Mouse (Mus musculus) heart, embryonic 13.5 days (tissue): ENCODE results near the gene Abcc5. TPM values are rescaled to one million over a fixed set of nuclear protein-coding genes. Genes with fewer than 3 reads are reported as not detected.

ENCODE experiments used
- ATAC-seq: fragments of 200-750 bp; cut with Nextera tagmentation; 2 replicates; pipeline ENCODE4 v1.8.0; 2017; ENCODE audit warnings: moderate TSS enrichment; ENCODE audit not compliant: insufficient number of reproducible peaks, low FRiP score, low TSS enrichment; ENCODE audit errors: extremely low read depth
- H3K27ac ChIP-seq: fragments of 300-500 bp; sonication (generic); replicated peaks from 2 replicates; pipeline ENCODE4 v1.5.1; 2015; ENCODE audit warnings: moderate library complexity, mild to moderate bottlenecking, inconsistent platforms
- H3K27me3 ChIP-seq: fragments of 300-500 bp; sonication (generic); replicated peaks from 2 replicates; pipeline ENCODE4 v1.6.1; 2015; ENCODE audit warnings: mild to moderate bottlenecking, inconsistent platforms
- H3K36me3 ChIP-seq: fragments of 300-500 bp; sonication (generic); 2 replicates; pipeline ENCODE4 v1.6.1; 2015; ENCODE audit warnings: mild to moderate bottlenecking, inconsistent platforms
- H3K4me1 ChIP-seq: fragments of 300-500 bp; sonication (generic); 2 replicates; pipeline ENCODE4 v1.6.1; 2015; ENCODE audit warnings: inconsistent platforms
- H3K4me2 ChIP-seq: fragments of 300-500 bp; sonication (generic); 2 replicates; pipeline ENCODE4 v1.6.1; 2015; ENCODE audit warnings: inconsistent platforms, mild to moderate bottlenecking, moderate library complexity
- H3K4me3 ChIP-seq: fragments of 300-500 bp; sonication (generic); 2 replicates; pipeline ENCODE4 v1.5.1; 2015; ENCODE audit warnings: moderate library complexity, mild to moderate bottlenecking, inconsistent platforms
- H3K9ac ChIP-seq: fragments of 300-500 bp; sonication (generic); 2 replicates; pipeline ENCODE4 v1.6.1; 2015; ENCODE audit warnings: inconsistent platforms, mild to moderate bottlenecking, moderate library complexity
- H3K9me3 ChIP-seq: fragments of 300-500 bp; sonication (generic); 2 replicates; pipeline ENCODE4 v1.6.1; 2016; ENCODE audit warnings: inconsistent platforms
- WGBS: fragments of 180-500 bp; shearing (Covaris S2); methylation state at CpG from one replicate; pipeline ENCODE4 v1.1.7; 2015; ENCODE audit warnings: mixed read lengths; 5-methylcytosine and 5-hydroxymethylcytosine counted together
- polyA plus RNA-seq: library from polyadenylated mRNA; unstranded; fragments of >200 nt; fragmentation: Nextera tagmentation; extraction: Ambion mirVana; gene quantifications from 2 replicates; pipeline ENCODE4 v1.2.1, GENCODE M21; 2015

The Abcc5 gene
- polyA plus RNA-seq, 1 experiment from 2014 or later = 54.9 TPM

GRCm38 (mm10) chr16:20357837-20358236 lies 68.4 kb downstream of the Abcc5 start:
- ATAC-seq = no peak
- Histone ChIP-seq H3K27me3 (no peaks in the 10 kb centered on the region), H3K27ac (no peak overlapping the region), H3K4me2 (no peak overlapping the region), H3K4me1 (0 out of 2 replicates have a peak, but pooled peaks cover 5% of the 10 kb centered on the region), H3K9ac (no peak overlapping the region), H3K36me3 (peaks cover 96% of the 10 kb centered on the region), H3K9me3 (no peaks in the 10 kb centered on the region), H3K4me3 (no peak overlapping the region)
- 93% methylated on average over 5 of the region's 5 CpGs for WGBS

- no peak overlapping the region for H3K27ac ChIP-seq
- H3K27me3 ChIP-seq = no peaks in the 10 kb centered on the region
- H3K36me3 ChIP-seq = peaks cover 91% of the 10 kb centered on the region
- no peak overlapping the region for H3K9ac ChIP-seq
- H3K4me3 ChIP-seq = no peak overlapping the region
- H3K4me1 ChIP-seq = 0 out of 2 replicates have a peak, but pooled peaks cover 5% of the 10 kb centered on the region
- no peak overlapping the region for H3K4me2 ChIP-seq
- ATAC-seq = no peak
- 81% methylated on average over 2 of the region's 2 CpGs for WGBS
- no peaks in the 10 kb centered on the region for H3K9me3 ChIP-seq
Observed at GRCm38 (mm10) chr16:20354762-20355161, 71.4 kb downstream of the Abcc5 start.

GRCm38 (mm10) chr16:20354011-20354410 lies 72.2 kb downstream of the Abcc5 start:
- Histone ChIP-seq H3K4me2 (no peak overlapping the region), H3K36me3 (peaks cover 91% of the 10 kb centered on the region), H3K4me1 (0 out of 2 replicates have a peak, but pooled peaks cover 5% of the 10 kb centered on the region), H3K9ac (no peak overlapping the region), H3K27me3 (no peaks in the 10 kb centered on the region), H3K9me3 (no peaks in the 10 kb centered on the region), H3K4me3 (no peak overlapping the region), H3K27ac (no peak overlapping the region)
- 86% methylated on average over 1 of the region's 1 CpGs for WGBS
- ATAC-seq = no peak

- no peaks in the 10 kb centered on the region for H3K27me3 ChIP-seq
- peaks cover 80% of the 10 kb centered on the region for H3K36me3 ChIP-seq
- WGBS = 63% methylated on average over 1 of the region's 1 CpGs
- no peak overlapping the region for H3K27ac ChIP-seq
- H3K9ac ChIP-seq = no peak overlapping the region
- ATAC-seq = no peak
- no peak overlapping the region for H3K4me2 ChIP-seq
- no peaks in the 10 kb centered on the region for H3K9me3 ChIP-seq
- no peak overlapping the region for H3K4me3 ChIP-seq
- no peaks in the 10 kb centered on the region for H3K4me1 ChIP-seq
Observed at GRCm38 (mm10) chr16:20345464-20345863, 80.7 kb downstream of the Abcc5 start.

- Histone ChIP-seq H3K4me2 (no peak overlapping the region), H3K9ac (no peak overlapping the region), H3K9me3 (no peaks in the 10 kb centered on the region), H3K4me1 (no peaks in the 10 kb centered on the region), H3K36me3 (peaks cover 89% of the 10 kb centered on the region), H3K27ac (no peak overlapping the region), H3K4me3 (no peak overlapping the region), H3K27me3 (no peaks in the 10 kb centered on the region)
- 63% methylated on average over 3 of the region's 3 CpGs for WGBS
- ATAC-seq = no peak
Observed at GRCm38 (mm10) chr16:20338616-20339015, 87.6 kb downstream of the Abcc5 start.

GRCm38 (mm10) chr16:20334918-20335317 lies 91.3 kb downstream of the Abcc5 start:
- no peak overlapping the region for H3K9ac ChIP-seq
- no peak overlapping the region for H3K4me3 ChIP-seq
- WGBS = 93% methylated on average over 8 of the region's 8 CpGs
- H3K27me3 ChIP-seq = no peaks in the 10 kb centered on the region
- H3K4me2 ChIP-seq = no peak overlapping the region
- H3K36me3 ChIP-seq = peaks cover 91% of the 10 kb centered on the region
- no peaks in the 10 kb centered on the region for H3K4me1 ChIP-seq
- no peak for ATAC-seq
- no peaks in the 10 kb centered on the region for H3K9me3 ChIP-seq
- no peak overlapping the region for H3K27ac ChIP-seq

- Histone ChIP-seq H3K27me3 (no peaks in the 10 kb centered on the region), H3K36me3 (peaks cover 45% of the 10 kb centered on the region), H3K4me3 (no peak overlapping the region), H3K4me1 (no peaks in the 10 kb centered on the region), H3K9ac (no peak overlapping the region), H3K4me2 (no peak overlapping the region), H3K27ac (no peak overlapping the region), H3K9me3 (no peaks in the 10 kb centered on the region)
- WGBS = 80% methylated on average over 5 of the region's 5 CpGs
- no peak for ATAC-seq
Observed at GRCm38 (mm10) chr16:20328306-20328705, 97.9 kb downstream of the Abcc5 start.

- Histone ChIP-seq H3K9ac (no peak within 1 kb of the TSS), H3K27ac (peak within 1 kb of the TSS; percentile 28; the same call in 1 of the 2 replicates), H3K4me3 (no peak within 1 kb of the TSS), H3K36me3 (peaks cover 18% of the 10 kb centered on the region), H3K4me2 (no peak within 1 kb of the TSS), H3K4me1 (no peaks in the 10 kb centered on the region), H3K27me3 (no peaks in the 10 kb centered on the region), H3K9me3 (no peaks in the 10 kb centered on the region)
- no peak for ATAC-seq
- 69% methylated on average over 5 of the region's 5 CpGs for WGBS
Observed at GRCm38 (mm10) chr16:20325286-20325685, 100.9 kb downstream of the Abcc5 start, which contains the start of gene Cyp2ab1. Gene Cyp2ab1, minus strand, starts transcription at chr16:20325404.

- H3K4me2 ChIP-seq = no peak overlapping the region
- no peak overlapping the region for H3K4me3 ChIP-seq
- no peak for ATAC-seq
- H3K36me3 ChIP-seq = peaks cover 6% of the 10 kb centered on the region; the same call in 1 of the 2 replicates
- H3K9ac ChIP-seq = no peak overlapping the region
- no peaks in the 10 kb centered on the region for H3K4me1 ChIP-seq
- H3K9me3 ChIP-seq = no peaks in the 10 kb centered on the region
- no peaks in the 10 kb centered on the region for H3K27me3 ChIP-seq
- WGBS = 60% methylated on average over 5 of the region's 5 CpGs
- H3K27ac ChIP-seq = no peak overlapping the region
Observed at GRCm38 (mm10) chr16:20323907-20324306, 102.3 kb downstream of the Abcc5 start.

GRCm38 (mm10) chr16:20322274-20322673 lies 103.9 kb downstream of the Abcc5 start:
- Histone ChIP-seq H3K27ac (no peak overlapping the region), H3K9me3 (no peaks in the 10 kb centered on the region), H3K36me3 (no peaks in the 10 kb centered on the region), H3K4me1 (no peaks in the 10 kb centered on the region), H3K9ac (no peak overlapping the region), H3K27me3 (no peaks in the 10 kb centered on the region), H3K4me2 (no peak overlapping the region), H3K4me3 (no peak overlapping the region)
- 77% methylated on average over 4 of the region's 4 CpGs for WGBS
- ATAC-seq = no peak

- no peaks in the 10 kb centered on the region for H3K36me3 ChIP-seq
- H3K4me2 ChIP-seq = no peak overlapping the region
- 72% methylated on average over 6 of the region's 6 CpGs for WGBS
- no peaks in the 10 kb centered on the region for H3K4me1 ChIP-seq
- ATAC-seq = no peak
- H3K9me3 ChIP-seq = no peaks in the 10 kb centered on the region
- no peak overlapping the region for H3K4me3 ChIP-seq
- no peaks in the 10 kb centered on the region for H3K27me3 ChIP-seq
- no peak overlapping the region for H3K27ac ChIP-seq
- H3K9ac ChIP-seq = no peak overlapping the region
Observed at GRCm38 (mm10) chr16:20316770-20317169, 109.4 kb downstream of the Abcc5 start.

- H3K4me3 ChIP-seq = no peak overlapping the region
- H3K9me3 ChIP-seq = no peaks in the 10 kb centered on the region
- WGBS = 77% methylated on average over 4 of the region's 4 CpGs
- H3K4me2 ChIP-seq = no peak overlapping the region
- H3K27ac ChIP-seq = no peak overlapping the region
- H3K9ac ChIP-seq = no peak overlapping the region
- H3K36me3 ChIP-seq = no peaks in the 10 kb centered on the region
- H3K27me3 ChIP-seq = no peaks in the 10 kb centered on the region
- no peak for ATAC-seq
- H3K4me1 ChIP-seq = no peaks in the 10 kb centered on the region
Observed at GRCm38 (mm10) chr16:20315266-20315665, 110.9 kb downstream of the Abcc5 start.
